Mouse (Mus musculus): ENCODE data around the gene Prkg1. TPM values are rescaled to one million over a fixed set of nuclear protein-coding genes. Genes with fewer than 3 reads are reported as not detected.
A peak's percentile ranks its signal among the peaks of the same experiment; 100 is the strongest.

Gene Prkg1
- polyA plus RNA-seq, 1 experiment from 2014 or later = 0.83 TPM

- Histone ChIP-seq H3K9ac (no peak overlapping the region), H3K36me3 (no peaks in the 10 kb centered on the region), H3K4me3 (replicated peaks) (no peak overlapping the region), H3K4me1 (replicated peaks) (no peaks in the 10 kb centered on the region), H3K27ac (no peak overlapping the region), H3K4me2 (no peak overlapping the region), H3K9me3 (replicated peaks) (no peaks in the 10 kb centered on the region), H3K27me3 (no peaks in the 10 kb centered on the region)
- ATAC-seq (ENCODE audit: low read depth) = no peak
- WGBS (ENCODE audit: insufficient replicate concordance) = 30% methylated on average over 2 of the region's 2 CpGs
- DNase-seq = no peak
Measured at GRCm38 (mm10) chr19:30826106-30826505, 938.7 kb downstream of the Prkg1 start.

DNA sequence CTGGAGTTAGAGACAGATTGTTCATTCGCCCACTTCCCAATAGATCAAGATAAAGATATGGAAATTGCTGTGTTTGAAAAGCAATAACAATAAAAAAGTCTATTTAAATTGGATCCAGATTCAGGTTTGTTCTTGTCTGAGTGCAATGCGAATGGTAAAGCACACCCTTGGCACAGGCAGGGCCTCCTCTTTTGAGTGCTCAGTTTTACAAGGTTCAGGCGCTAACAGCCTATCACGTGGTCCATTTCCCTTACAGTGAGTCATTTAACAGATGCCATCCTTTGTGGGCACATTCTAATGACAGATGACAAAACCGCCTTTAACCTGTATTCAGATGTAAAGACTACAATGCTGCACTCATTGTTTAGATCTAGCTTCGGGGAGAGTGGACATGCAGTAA, 949.2 kb downstream of the Prkg1 start:
- Histone ChIP-seq H3K36me3 (no peaks in the 10 kb centered on the region), H3K9ac (no peak overlapping the region), H3K4me1 (replicated peaks) (no peaks in the 10 kb centered on the region), H3K27ac (no peak overlapping the region), H3K4me3 (replicated peaks) (no peak overlapping the region), H3K9me3 (replicated peaks) (no peaks in the 10 kb centered on the region), H3K4me2 (no peak overlapping the region), H3K27me3 (no peaks in the 10 kb centered on the region)
- DNase-seq (no peak), ATAC-seq (ENCODE audit: low read depth) (no peak)
- WGBS (ENCODE audit: insufficient replicate concordance) = 62% methylated on average over 6 of the region's 6 CpGs

DNA sequence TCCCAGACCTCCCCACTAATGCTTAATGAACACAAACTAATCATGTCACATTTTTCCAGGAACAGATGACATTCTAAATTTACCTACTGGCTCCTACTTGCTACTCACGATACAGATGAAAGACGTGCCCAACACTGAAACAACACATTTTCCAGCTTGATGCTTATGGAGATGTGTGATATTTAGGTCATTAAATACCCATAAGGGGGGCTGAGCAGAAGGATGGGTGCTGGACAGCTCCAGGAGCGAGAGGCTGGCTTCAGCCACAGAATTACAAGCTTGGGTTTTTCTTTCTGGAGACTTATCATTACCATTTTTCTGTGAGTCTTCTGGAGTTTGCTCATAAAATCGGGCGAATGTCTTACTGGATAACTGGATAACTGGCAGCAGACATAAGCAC, 958.6 kb downstream of the Prkg1 start:
- ATAC-seq (ENCODE audit: low read depth) = no peak
- H3K27ac ChIP-seq = no peak overlapping the region
- H3K4me2 ChIP-seq = no peak overlapping the region
- 63% methylated on average over 5 of the region's 5 CpGs for WGBS (ENCODE audit: insufficient replicate concordance)
- no peak overlapping the region for H3K4me3 ChIP-seq (replicated peaks)
- H3K36me3 ChIP-seq = no peaks in the 10 kb centered on the region
- no peak overlapping the region for H3K9ac ChIP-seq
- no peaks in the 10 kb centered on the region for H3K9me3 ChIP-seq (replicated peaks)
- H3K4me1 ChIP-seq (replicated peaks) = no peaks in the 10 kb centered on the region
- DNase-seq = no peak
- H3K27me3 ChIP-seq = no peaks in the 10 kb centered on the region

GRCm38 (mm10) chr19:30780803-30781202, 984.0 kb downstream of the Prkg1 start:
- Histone ChIP-seq H3K27me3 (no peaks in the 10 kb centered on the region), H3K4me2 (no peak overlapping the region), H3K9ac (no peak overlapping the region), H3K4me3 (replicated peaks) (no peak overlapping the region), H3K4me1 (replicated peaks) (no peaks in the 10 kb centered on the region), H3K9me3 (replicated peaks) (no peaks in the 10 kb centered on the region), H3K36me3 (no peaks in the 10 kb centered on the region), H3K27ac (no peak overlapping the region)
- DNase-seq (no peak), ATAC-seq (ENCODE audit: low read depth) (no peak)
- 31% methylated on average over 2 of the region's 2 CpGs for WGBS (ENCODE audit: insufficient replicate concordance)

- Histone ChIP-seq H3K9ac (no peak overlapping the region), H3K9me3 (replicated peaks) (no peaks in the 10 kb centered on the region), H3K27me3 (no peaks in the 10 kb centered on the region), H3K4me2 (no peak overlapping the region), H3K4me1 (replicated peaks) (no peaks in the 10 kb centered on the region), H3K36me3 (no peaks in the 10 kb centered on the region), H3K4me3 (replicated peaks) (no peak overlapping the region), H3K27ac (no peak overlapping the region)
- no peak for ATAC-seq (ENCODE audit: low read depth)
- WGBS (ENCODE audit: insufficient replicate concordance) = 44% methylated on average over 1 of the region's 1 CpGs
- DNase-seq = no peak
Measured at GRCm38 (mm10) chr19:30768316-30768715, 996.5 kb downstream of the Prkg1 start.

- no peak overlapping the region for H3K4me3 ChIP-seq (replicated peaks)
- H3K27me3 ChIP-seq = no peaks in the 10 kb centered on the region
- H3K27ac ChIP-seq = no peak overlapping the region
- H3K36me3 ChIP-seq = no peaks in the 10 kb centered on the region
- no peak for ATAC-seq (ENCODE audit: low read depth)
- H3K9ac ChIP-seq = no peak overlapping the region
- no peaks in the 10 kb centered on the region for H3K9me3 ChIP-seq (replicated peaks)
- H3K4me1 ChIP-seq (replicated peaks) = no peaks in the 10 kb centered on the region
- no peak for DNase-seq
- no peak overlapping the region for H3K4me2 ChIP-seq
Measured at GRCm38 (mm10) chr19:30744426-30744825, 1020.4 kb downstream of the Prkg1 start.

DNA sequence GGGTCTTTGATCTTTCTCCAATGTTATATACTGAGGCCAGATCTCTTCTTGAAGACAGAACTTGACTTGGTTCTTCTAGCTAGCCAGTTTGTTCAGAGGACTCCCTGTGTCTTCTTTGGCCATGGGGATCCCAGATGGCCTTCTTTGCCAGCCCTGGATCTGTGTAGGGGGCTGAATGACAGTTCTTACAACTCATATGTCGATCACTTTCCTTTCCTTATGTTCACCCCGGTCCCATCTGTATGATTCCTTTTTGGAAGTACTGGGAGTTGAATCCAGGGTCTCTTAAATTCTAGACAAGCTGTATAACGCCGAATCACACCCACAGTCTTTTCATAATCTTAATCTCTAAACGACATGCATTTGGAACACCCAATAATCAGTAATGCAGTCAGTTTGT, 1065.7 kb downstream of the Prkg1 start:
- Histone ChIP-seq H3K36me3 (no peaks in the 10 kb centered on the region), H3K4me3 (replicated peaks) (no peak overlapping the region), H3K9ac (no peak overlapping the region), H3K4me2 (no peak overlapping the region), H3K27me3 (no peaks in the 10 kb centered on the region), H3K4me1 (replicated peaks) (no peaks in the 10 kb centered on the region), H3K27ac (no peak overlapping the region), H3K9me3 (replicated peaks) (no peaks in the 10 kb centered on the region)
- ATAC-seq (ENCODE audit: low read depth) (no peak), DNase-seq (no peak)
- WGBS (ENCODE audit: insufficient replicate concordance) = 72% methylated on average over 5 of the region's 5 CpGs

DNA sequence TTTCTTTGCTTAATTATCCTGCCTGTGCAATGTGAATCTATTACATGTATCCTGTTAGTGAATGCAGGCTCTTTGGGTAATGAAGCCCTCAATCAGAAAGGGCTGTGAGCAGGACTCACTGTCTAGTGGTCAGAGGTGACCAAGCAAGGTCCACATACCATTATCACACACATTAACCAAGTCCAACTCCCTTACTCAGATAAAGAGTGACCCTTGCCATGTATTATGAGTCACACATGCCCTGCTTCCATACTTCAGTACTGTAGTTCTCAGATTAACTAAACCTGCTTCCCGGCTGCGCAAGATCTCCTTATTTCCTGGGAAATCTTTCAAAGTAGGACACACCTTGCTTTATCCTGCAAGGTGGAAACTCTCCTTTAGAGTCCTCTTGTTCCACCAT, 1073.6 kb downstream of the Prkg1 start:
- no peak for ATAC-seq (ENCODE audit: low read depth)

DNA sequence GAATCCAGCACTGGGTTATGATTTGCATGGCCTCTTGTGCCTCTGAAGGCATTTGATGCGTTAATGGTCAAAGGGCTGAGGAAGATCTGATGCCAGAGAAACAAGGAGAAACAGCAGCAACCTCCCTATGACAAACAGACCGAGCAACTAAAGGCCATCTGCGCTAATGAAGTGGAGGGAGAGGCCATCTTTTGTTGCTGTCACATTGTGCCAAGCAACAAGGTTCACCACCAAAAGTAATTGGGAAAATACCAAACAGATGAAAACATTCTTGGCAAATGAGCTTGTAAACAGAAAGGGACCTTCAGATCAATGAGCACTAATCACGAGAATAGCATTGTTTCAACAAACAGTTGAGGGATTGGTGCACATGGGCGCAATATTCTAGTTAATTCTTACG, 1074.1 kb downstream of the Prkg1 start:
- DNase-seq (no peak), ATAC-seq (ENCODE audit: low read depth) (no peak)
- H3K9me3 ChIP-seq (replicated peaks) = no peaks in the 10 kb centered on the region
- WGBS (ENCODE audit: insufficient replicate concordance) = 66% methylated on average over 6 of the region's 6 CpGs
- H3K27ac ChIP-seq = no peak overlapping the region
- no peaks in the 10 kb centered on the region for H3K27me3 ChIP-seq
- H3K9ac ChIP-seq = no peak overlapping the region
- no peak overlapping the region for H3K4me3 ChIP-seq (replicated peaks)
- H3K36me3 ChIP-seq = no peaks in the 10 kb centered on the region
- no peaks in the 10 kb centered on the region for H3K4me1 ChIP-seq (replicated peaks)
- no peak overlapping the region for H3K4me2 ChIP-seq

More for the DNA sequence above, 1073.6 kb downstream of the Prkg1 start:
- Histone ChIP-seq H3K27me3 (no peaks in the 10 kb centered on the region), H3K4me2 (no peak overlapping the region), H3K9me3 (replicated peaks) (no peaks in the 10 kb centered on the region), H3K4me1 (replicated peaks) (no peaks in the 10 kb centered on the region), H3K4me3 (replicated peaks) (no peak overlapping the region), H3K27ac (no peak overlapping the region), H3K9ac (no peak overlapping the region), H3K36me3 (no peaks in the 10 kb centered on the region)
- 76% methylated on average over 2 of the region's 2 CpGs for WGBS (ENCODE audit: insufficient replicate concordance)
- DNase-seq = no peak

- no peaks in the 10 kb centered on the region for H3K36me3 ChIP-seq
- no peaks in the 10 kb centered on the region for H3K9me3 ChIP-seq (replicated peaks)
- no peak for ATAC-seq (ENCODE audit: low read depth)
- 69% methylated on average over 6 of the region's 6 CpGs for WGBS (ENCODE audit: insufficient replicate concordance)
- H3K4me1 ChIP-seq (replicated peaks) = no peaks in the 10 kb centered on the region
- H3K4me2 ChIP-seq = no peak overlapping the region
- no peak for DNase-seq
- no peak overlapping the region for H3K4me3 ChIP-seq (replicated peaks)
- H3K27ac ChIP-seq = no peak overlapping the region
- H3K9ac ChIP-seq = no peak overlapping the region
- no peaks in the 10 kb centered on the region for H3K27me3 ChIP-seq
Measured at GRCm38 (mm10) chr19:30687942-30688341, 1076.9 kb downstream of the Prkg1 start.

DNA sequence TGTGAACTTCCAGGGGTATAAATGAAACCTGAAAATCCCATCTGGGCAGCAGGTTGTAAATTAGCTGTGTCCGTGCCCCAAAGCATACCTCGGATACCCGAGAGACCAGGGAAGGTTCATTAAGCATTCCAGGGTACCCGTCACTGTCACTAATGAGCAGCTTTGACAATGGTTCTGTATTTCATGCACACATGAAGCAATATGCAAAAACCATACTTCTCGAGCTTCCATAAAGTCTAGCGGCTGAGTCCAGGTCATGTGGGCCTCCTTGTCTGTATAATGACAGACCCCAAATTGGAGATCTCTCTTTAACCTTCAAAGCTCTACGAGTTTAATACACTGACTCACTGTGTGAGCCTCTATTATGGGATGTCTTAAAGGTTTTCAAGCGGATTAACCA, 1088.5 kb downstream of the Prkg1 start:
- 68% methylated on average over 8 of the region's 8 CpGs for WGBS (ENCODE audit: insufficient replicate concordance)

DNA sequence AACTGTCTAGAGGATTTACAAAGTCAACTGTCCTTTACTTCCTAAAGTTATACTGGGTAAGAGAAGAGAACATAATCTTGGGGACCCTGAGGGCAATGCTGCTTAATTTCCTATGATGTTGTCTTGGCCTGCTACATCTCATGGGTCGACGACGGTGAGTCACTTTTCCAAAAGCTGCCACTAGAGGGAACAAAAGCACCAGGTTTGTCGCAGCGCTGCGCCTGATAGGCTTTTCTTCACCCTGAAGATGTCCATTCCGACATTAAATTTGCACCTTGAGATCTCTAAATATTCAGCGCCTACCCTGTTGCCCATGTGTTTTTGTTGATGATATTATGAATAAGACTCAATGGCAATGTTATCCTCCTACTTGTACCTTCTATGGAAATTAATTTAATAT, 1100.6 kb downstream of the Prkg1 start:
- DNase-seq = peak; percentile 9
- Histone ChIP-seq H3K4me3 (replicated peaks) (no peak overlapping the region), H3K4me1 (replicated peaks) (no peaks in the 10 kb centered on the region), H3K27ac (no peak overlapping the region), H3K9me3 (replicated peaks) (no peaks in the 10 kb centered on the region), H3K36me3 (no peaks in the 10 kb centered on the region), H3K4me2 (no peak overlapping the region), H3K27me3 (no peaks in the 10 kb centered on the region), H3K9ac (no peak overlapping the region)
- 11% methylated on average over 8 of the region's 8 CpGs for WGBS (ENCODE audit: insufficient replicate concordance)
- no peak for ATAC-seq (ENCODE audit: low read depth)

More for the DNA sequence above, 1088.5 kb downstream of the Prkg1 start:
- Histone ChIP-seq H3K4me2 (no peak overlapping the region), H3K9me3 (replicated peaks) (no peaks in the 10 kb centered on the region), H3K27me3 (no peaks in the 10 kb centered on the region), H3K27ac (no peak overlapping the region), H3K36me3 (no peaks in the 10 kb centered on the region), H3K4me1 (replicated peaks) (no peaks in the 10 kb centered on the region), H3K9ac (no peak overlapping the region), H3K4me3 (replicated peaks) (no peak overlapping the region)
- ATAC-seq (ENCODE audit: low read depth) = no peak
- DNase-seq = no peak

Data from liver, embryonic 13.5 days (tissue).